Mouse (Mus musculus): ENCODE measurements around the gene Ano8. TPM values are rescaled to one million over a fixed set of nuclear protein-coding genes. Genes with fewer than 3 reads are reported as not detected.
"Not testable (repeated sequence)": the region's sequence is repeated elsewhere in the genome, so short reads cannot be mapped to it uniquely, and the experiment has no call there.

Ano8 gene
- polyA plus RNA-seq, 1 experiment from 2014 or later, result 4.5 TPM

DNA sequence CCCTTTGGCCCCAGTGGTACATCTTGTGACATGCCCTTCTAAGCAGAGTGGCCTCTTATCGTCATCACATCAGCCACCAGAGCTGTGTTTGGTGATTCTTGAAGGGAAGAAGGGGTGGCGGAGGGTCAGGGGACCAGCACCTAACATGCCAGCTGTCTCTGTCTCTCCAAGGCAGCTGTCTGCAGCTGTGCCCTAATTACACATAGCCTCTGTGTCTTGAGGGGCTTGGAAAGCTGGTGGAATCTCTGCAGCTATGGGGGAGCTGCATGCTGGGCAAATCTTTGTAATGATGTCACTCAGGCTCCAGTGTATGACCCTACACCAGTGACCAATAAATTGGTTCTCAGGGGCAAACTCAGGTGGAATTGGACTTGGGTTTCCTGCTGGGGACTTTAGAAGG is 33.1 kb downstream of the Ano8 start:
- Histone ChIP-seq H3K9me3 (replicated peaks) (no peaks in the 10 kb centered on the region), H3K27me3 (no peaks in the 10 kb centered on the region), H3K9ac (no peak overlapping the region), H3K36me3 (ENCODE audit: poor library complexity, severe bottlenecking) (peaks cover 16% of the 10 kb centered on the region), H3K4me1 (no peaks in the 10 kb centered on the region), H3K27ac (no peak overlapping the region), H3K4me2 (no peak overlapping the region), H3K4me3 (no peak overlapping the region)
- ATAC-seq, result no peak
- WGBS, result 87% methylated on average over 2 of the region's 2 CpGs

GRCm38 (mm10) chr8:71451777-71452176 is 34.0 kb downstream of the Ano8 start:
- H3K9me3 ChIP-seq (replicated peaks), result no peaks in the 10 kb centered on the region
- no peak overlapping the region for H3K4me2 ChIP-seq
- peaks cover 7% of the 10 kb centered on the region for H3K36me3 ChIP-seq (ENCODE audit: poor library complexity, severe bottlenecking)
- 65% methylated on average over 11 of the region's 11 CpGs for WGBS
- no peaks in the 10 kb centered on the region for H3K4me1 ChIP-seq
- no peak for ATAC-seq
- H3K27me3 ChIP-seq, result no peaks in the 10 kb centered on the region
- H3K27ac ChIP-seq, result no peak overlapping the region
- H3K4me3 ChIP-seq, result no peak overlapping the region
- H3K9ac ChIP-seq, result no peak overlapping the region

DNA sequence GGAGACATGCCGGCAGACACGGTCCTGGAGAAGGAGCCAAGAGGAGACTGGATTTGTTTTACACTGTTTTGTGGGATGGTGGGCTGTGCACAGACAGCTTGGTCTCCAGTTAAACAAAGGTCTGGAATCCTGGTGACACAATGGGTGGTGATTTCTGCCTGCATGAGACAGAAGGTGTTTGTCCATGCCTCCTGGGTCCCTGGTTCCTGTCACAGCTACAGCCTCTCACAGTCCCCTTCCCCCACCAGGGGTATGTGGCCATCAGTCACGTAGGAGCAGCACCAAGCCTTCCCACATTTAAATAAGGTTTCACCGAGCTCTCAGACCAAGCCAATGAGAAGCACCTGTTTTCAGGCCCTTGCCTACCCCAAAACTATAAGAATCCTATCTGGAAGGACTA is 34.4 kb downstream of the Ano8 start:
- H3K9me3 ChIP-seq (replicated peaks), result no peaks in the 10 kb centered on the region
- no peak overlapping the region for H3K9ac ChIP-seq
- H3K4me1 ChIP-seq, result no peaks in the 10 kb centered on the region
- H3K27ac ChIP-seq, result no peak overlapping the region
- no peak for ATAC-seq
- H3K27me3 ChIP-seq, result no peaks in the 10 kb centered on the region
- H3K4me2 ChIP-seq, result no peak overlapping the region
- 0 out of 2 replicates have a peak, but pooled peaks cover 2% of the 10 kb centered on the region for H3K36me3 ChIP-seq (ENCODE audit: poor library complexity, severe bottlenecking)
- 67% methylated on average over 4 of the region's 4 CpGs for WGBS
- H3K4me3 ChIP-seq, result no peak overlapping the region

DNA sequence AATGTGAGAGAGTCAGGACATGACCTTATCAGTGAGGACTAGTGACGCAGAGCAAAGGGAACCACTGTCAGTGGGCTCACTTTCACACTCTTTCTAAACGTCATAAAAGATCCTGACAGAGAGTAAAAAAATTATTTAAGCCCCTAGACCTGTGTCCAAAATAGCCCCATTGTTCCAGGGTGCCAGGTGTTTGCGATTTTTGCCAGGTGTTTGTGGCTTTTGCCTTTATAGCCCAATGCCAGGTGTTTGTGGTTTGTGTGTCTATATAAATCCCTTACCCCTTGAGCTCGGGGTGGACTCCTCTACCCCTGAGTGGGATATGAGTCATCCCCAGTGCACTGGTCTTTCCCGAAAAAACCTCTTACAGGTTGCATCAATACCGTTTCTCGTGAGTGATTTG is 40.7 kb downstream of the Ano8 start:
- no peaks in the 10 kb centered on the region for H3K9me3 ChIP-seq (replicated peaks)
- ATAC-seq, result no peak
- H3K27me3 ChIP-seq, result peaks cover 19% of the 10 kb centered on the region
- H3K4me3 ChIP-seq, result no peak overlapping the region
- 84% methylated on average over 7 of the region's 7 CpGs for WGBS
- no peak overlapping the region for H3K27ac ChIP-seq
- H3K4me2 ChIP-seq, result no peak overlapping the region
- no peaks in the 10 kb centered on the region for H3K4me1 ChIP-seq
- no peaks in the 10 kb centered on the region for H3K36me3 ChIP-seq (ENCODE audit: poor library complexity, severe bottlenecking)
- no peak overlapping the region for H3K9ac ChIP-seq

DNA sequence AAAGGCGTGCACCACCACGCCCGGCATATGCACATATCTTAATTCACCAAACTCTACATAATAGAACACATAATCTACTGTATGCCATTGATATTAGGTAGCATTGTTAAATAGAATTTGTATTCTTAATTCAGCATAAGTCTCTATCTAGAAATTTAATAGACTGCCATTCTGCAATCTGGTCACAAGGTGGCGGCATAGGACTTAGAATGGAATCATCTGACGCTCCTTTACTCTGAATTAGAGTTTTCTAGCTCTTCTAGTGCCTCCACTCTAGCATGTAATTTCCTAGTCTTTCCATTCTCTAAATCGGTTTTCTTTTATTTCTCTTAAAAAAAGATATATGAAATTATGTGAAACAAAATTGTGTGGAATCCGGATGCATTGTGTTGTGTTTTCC is 44.4 kb downstream of the Ano8 start:
- Histone ChIP-seq H3K4me1 (no peaks in the 10 kb centered on the region), H3K4me3 (no peak overlapping the region), H3K36me3 (ENCODE audit: poor library complexity, severe bottlenecking) (no peaks in the 10 kb centered on the region), H3K9ac (no peak overlapping the region), H3K27ac (no peak overlapping the region), H3K4me2 (no peak overlapping the region), H3K9me3 (replicated peaks) (no peaks in the 10 kb centered on the region), H3K27me3 (peaks cover 19% of the 10 kb centered on the region)
- ATAC-seq, result peak; percentile 45; the same call in 1 of the 2 replicates
- 1% methylated on average over 7 of the region's 7 CpGs for WGBS

DNA sequence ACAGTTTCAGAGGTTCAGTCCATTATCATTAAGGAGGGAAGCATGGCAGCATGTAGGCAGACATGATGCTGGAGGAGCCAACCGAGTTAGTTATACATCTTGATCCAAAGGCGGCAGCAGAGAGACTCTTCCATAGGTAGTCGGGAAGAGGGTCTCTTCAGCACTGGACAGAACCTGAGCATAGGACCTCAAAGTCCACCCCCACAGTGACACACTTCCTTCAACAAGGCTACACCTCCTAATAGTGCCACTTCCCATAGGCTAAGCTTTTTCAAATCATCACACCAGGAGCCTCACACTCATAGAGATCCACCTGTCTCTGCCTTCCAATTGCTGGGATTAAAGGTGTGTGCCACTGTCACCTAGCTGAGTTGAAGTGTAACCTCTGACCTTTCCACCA is 48.7 kb downstream of the Ano8 start:
- Histone ChIP-seq H3K27me3 (peaks cover 3% of the 10 kb centered on the region), H3K9ac (no peak overlapping the region), H3K36me3 (ENCODE audit: poor library complexity, severe bottlenecking) (no peaks in the 10 kb centered on the region), H3K27ac (no peak overlapping the region), H3K4me3 (no peak overlapping the region), H3K9me3 (replicated peaks) (0 out of 2 replicates have a peak, but pooled peaks cover 2% of the 10 kb centered on the region), H3K4me1 (no peaks in the 10 kb centered on the region), H3K4me2 (no peak overlapping the region)
- 55% methylated on average over 3 of the region's 3 CpGs for WGBS
- no peak for ATAC-seq

- H3K4me3 ChIP-seq; H3K27ac ChIP-seq; H3K4me1 ChIP-seq; H3K36me3 ChIP-seq (ENCODE audit: poor library complexity, severe bottlenecking); ATAC-seq; H3K4me2 ChIP-seq; H3K9ac ChIP-seq; H3K9me3 ChIP-seq (replicated peaks); H3K27me3 ChIP-seq: not testable (repeated sequence)
- WGBS, result 80% methylated on average over 1 of the region's 1 CpGs
Observed at GRCm38 (mm10) chr8:71432935-71433334, 52.8 kb downstream of the Ano8 start.

Other genes with a start within 250 kb of the Ano8 start
- 18.3 and 20.6 TPM in 2 replicates for gene Myo9b, start 213.2 kb downstream of the Ano8 start, polyA plus RNA-seq (2015; fragmentation: Nextera tagmentation; extraction: Ambion mirVana)
- 55.3 and 56.9 TPM in 2 replicates for gene Haus8, start 213.0 kb downstream of the Ano8 start, polyA plus RNA-seq (2015; fragmentation: Nextera tagmentation; extraction: Ambion mirVana)
- 95.8 and 99.4 TPM in 2 replicates for gene Use1, start 119.1 kb downstream of the Ano8 start, polyA plus RNA-seq (2015; fragmentation: Nextera tagmentation; extraction: Ambion mirVana)
- 3.6 and 4.5 TPM in 2 replicates for gene Ocel1, start 114.7 kb downstream of the Ano8 start, polyA plus RNA-seq (2015; fragmentation: Nextera tagmentation; extraction: Ambion mirVana)
- gene Nr2f6, start 104.0 kb downstream of the Ano8 start, polyA plus RNA-seq (2015; fragmentation: Nextera tagmentation; extraction: Ambion mirVana), result 11.6 and 12.9 TPM in 2 replicates
- 3.7 and 4.2 TPM in 2 replicates for gene Ushbp1, start 90.2 kb downstream of the Ano8 start, polyA plus RNA-seq (2015; fragmentation: Nextera tagmentation; extraction: Ambion mirVana)
- 99.2 and 101 TPM in 2 replicates for gene Babam1, start 89.1 kb downstream of the Ano8 start, polyA plus RNA-seq (2015; fragmentation: Nextera tagmentation; extraction: Ambion mirVana)
- 30.9 and 32.3 TPM in 2 replicates for gene Ankle1, start 80.0 kb downstream of the Ano8 start, polyA plus RNA-seq (2015; fragmentation: Nextera tagmentation; extraction: Ambion mirVana)
- gene Abhd8, start 22.3 kb downstream of the Ano8 start, polyA plus RNA-seq (2015; fragmentation: Nextera tagmentation; extraction: Ambion mirVana), result 93.9 and 95.7 TPM in 2 replicates
- gene Mrpl34, start 21.0 kb downstream of the Ano8 start, polyA plus RNA-seq (2015; fragmentation: Nextera tagmentation; extraction: Ambion mirVana), result 212 and 245 TPM in 2 replicates
- 185 and 193 TPM in 2 replicates for gene Dda1, start 16.8 kb downstream of the Ano8 start, polyA plus RNA-seq (2015; fragmentation: Nextera tagmentation; extraction: Ambion mirVana)
- 13.4 TPM in 2 replicates for gene Gtpbp3, start 2.1 kb upstream of the Ano8 start, polyA plus RNA-seq (2015; fragmentation: Nextera tagmentation; extraction: Ambion mirVana)
- gene Plvap, start 25.8 kb upstream of the Ano8 start, polyA plus RNA-seq (2015; fragmentation: Nextera tagmentation; extraction: Ambion mirVana), result 13.6 and 14.0 TPM in 2 replicates
- gene Ccdc194, start 39.7 kb upstream of the Ano8 start, polyA plus RNA-seq (2015; fragmentation: Nextera tagmentation; extraction: Ambion mirVana), result 0.09 and 0.13 TPM in 2 replicates
- gene Bst2, start 51.5 kb upstream of the Ano8 start, polyA plus RNA-seq (2015; fragmentation: Nextera tagmentation; extraction: Ambion mirVana), result 7.6 and 8.3 TPM in 2 replicates
- 52.9 and 55.3 TPM in 2 replicates for gene Mvb12a, start 57.0 kb upstream of the Ano8 start, polyA plus RNA-seq (2015; fragmentation: Nextera tagmentation; extraction: Ambion mirVana)
- not detected in 2 replicates for gene Tmem221, start 72.9 kb upstream of the Ano8 start, polyA plus RNA-seq (2015; fragmentation: Nextera tagmentation; extraction: Ambion mirVana)
- 0.06 TPM in 1 of 2 replicates, not detected in the other for gene Nxnl1, start 80.6 kb upstream of the Ano8 start, polyA plus RNA-seq (2015; fragmentation: Nextera tagmentation; extraction: Ambion mirVana)
- gene Slc27a1, start 82.9 kb upstream of the Ano8 start, polyA plus RNA-seq (2015; fragmentation: Nextera tagmentation; extraction: Ambion mirVana), result 59.9 and 61.0 TPM in 2 replicates
- gene Pgls, start 106.2 kb upstream of the Ano8 start, polyA plus RNA-seq (2015; fragmentation: Nextera tagmentation; extraction: Ambion mirVana), result 201 and 206 TPM in 2 replicates
- 5.1 and 6.2 TPM in 2 replicates for gene Fam129c, start 111.7 kb upstream of the Ano8 start, polyA plus RNA-seq (2015; fragmentation: Nextera tagmentation; extraction: Ambion mirVana)
- 37.5 and 39.9 TPM in 2 replicates for gene Colgalt1, start 125.0 kb upstream of the Ano8 start, polyA plus RNA-seq (2015; fragmentation: Nextera tagmentation; extraction: Ambion mirVana)
- gene Unc13a, start 185.8 kb upstream of the Ano8 start, polyA plus RNA-seq (2015; fragmentation: Nextera tagmentation; extraction: Ambion mirVana), result 13.0 and 15.8 TPM in 2 replicates
- 1.6 and 1.7 TPM in 2 replicates for gene Jak3, start 190.3 kb upstream of the Ano8 start, polyA plus RNA-seq (2015; fragmentation: Nextera tagmentation; extraction: Ambion mirVana)
- gene Insl3, start 203.3 kb upstream of the Ano8 start, polyA plus RNA-seq (2015; fragmentation: Nextera tagmentation; extraction: Ambion mirVana), result 0.47 TPM in 1 of 2 replicates, not detected in the other
- gene B3gnt3, start 215.8 kb upstream of the Ano8 start, polyA plus RNA-seq (2015; fragmentation: Nextera tagmentation; extraction: Ambion mirVana), result 0.33 and 0.44 TPM in 2 replicates
- 39.6 and 47.2 TPM in 2 replicates for gene Fcho1, start 239.8 kb upstream of the Ano8 start, polyA plus RNA-seq (2015; fragmentation: Nextera tagmentation; extraction: Ambion mirVana)